Mouse (Mus musculus) olfactory bulb, adult 2 months (tissue): ENCODE measurements around the gene Surf1.

Source experiments
- CTCF ChIP-seq: fragments of 200-500 bp; IDR thresholded peaks from 2 replicates; pipeline ENCODE4 v1.5.1; 2012; ENCODE audit warnings: low read depth, mild to moderate bottlenecking, low read length, moderate library complexity; ENCODE audit not compliant: insufficient read depth
- POLR2A ChIP-seq: fragments of 200-500 bp; IDR thresholded peaks from 2 replicates; pipeline ENCODE4 v1.6.1; 2012; ENCODE audit warnings: mild to moderate bottlenecking, low read depth, low read length, moderate library complexity; ENCODE audit not compliant: insufficient read depth

- TF ChIP-seq CTCF = no peak
- peak; percentile 38; the same call in 1 of the 2 replicates for TF ChIP-seq POLR2A
Measured at GRCm38 (mm10) chr2:26915927-26916728, at the start of gene Surf1, which contains the start of gene Surf2.
